Mouse (Mus musculus) mouse embryonic stem cell (cell line): ENCODE measurements at regions not wholly inside any gene's neighbourhood (a gene's known extent, or its start where the extent isn't known, plus 50 kb on each side); places are given as distances from the start of the nearest gene placed in this dataset.

ENCODE experiments used
- in situ Hi-C, 2 experiments: fragments of 300-500 bp; cut with MboI; formaldehyde crosslinking; loops; 1 replicate in 1 of 2; 3 replicates in 1 of 2; pipeline ENCODE4 v1.14.3; 2019 to 2020; ENCODE audit warnings: low sequenced_read_pairs in 2 of 2, low pct_unique_long_range_greater_than_20kb in 1 of 2, mixed read lengths in 1 of 2; ENCODE audit not compliant: unreplicated experiment in 1 of 2

GRCm38 (mm10) chr15:48860627-48861026, 5024.1 kb upstream of the Gm7489 start:
- in situ Hi-C loops = no loop called here

DNA sequence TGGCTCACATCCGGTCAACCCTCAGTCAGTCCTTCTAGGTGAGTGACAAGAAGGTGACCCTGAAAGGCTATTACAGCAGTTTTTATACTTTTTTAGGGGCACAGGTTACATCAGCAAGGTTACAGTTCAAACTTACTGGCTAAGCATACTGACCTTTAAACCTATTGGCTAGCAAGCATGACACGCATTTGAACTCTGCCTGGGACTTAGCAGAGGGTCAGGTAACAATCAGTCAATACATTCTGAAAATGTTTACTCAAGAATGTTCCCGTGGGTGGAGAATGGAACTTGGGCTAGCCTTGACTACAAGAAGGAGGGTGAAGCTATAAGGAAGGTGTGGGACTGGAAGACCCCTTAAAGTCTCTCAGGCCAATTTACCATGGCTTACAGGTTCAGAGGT, 4986.2 kb upstream of the Gm7489 start:
- in situ Hi-C loops = no loop called here

DNA sequence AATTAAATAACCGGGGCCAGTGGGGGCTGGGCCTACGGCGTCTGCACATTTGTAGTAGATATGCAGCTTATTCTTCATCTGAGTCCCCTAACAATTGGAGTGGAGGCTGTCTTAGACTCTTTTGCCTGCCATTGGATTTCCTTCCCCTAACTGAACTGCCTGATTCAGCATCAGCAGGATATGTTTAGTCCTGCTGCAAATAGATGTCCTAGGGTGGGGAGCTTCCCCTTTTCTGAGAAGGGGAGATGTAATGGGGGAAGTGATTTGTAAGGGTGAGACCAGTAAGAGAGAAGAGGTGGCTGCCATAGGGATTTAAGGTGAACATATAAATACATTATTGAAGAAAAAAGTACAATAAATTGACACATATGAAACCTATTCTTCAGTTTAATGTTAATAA, 4980.0 kb upstream of the Gm7489 start:
- in situ Hi-C loops = no loop called here

DNA sequence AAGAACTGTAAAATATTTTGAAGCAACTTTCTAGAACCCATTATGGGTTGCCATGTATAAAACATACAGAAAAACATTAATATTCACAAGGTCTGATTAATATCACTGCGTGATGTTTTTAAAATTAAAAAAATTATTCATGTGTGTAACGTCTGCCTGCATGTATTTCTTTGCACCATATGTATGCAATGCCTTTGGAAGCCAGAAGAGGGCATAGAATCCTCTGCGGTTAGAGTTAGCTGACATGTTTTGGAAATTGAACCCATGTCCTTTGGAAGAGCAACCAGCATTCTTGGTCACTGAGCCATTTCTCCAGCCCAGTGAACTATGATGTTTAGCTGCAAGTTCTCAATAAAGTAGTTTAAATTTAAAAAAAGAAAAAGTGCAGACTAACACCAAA, 4958.8 kb upstream of the Gm7489 start:
- in situ Hi-C loops = loop anchor here (5.0 to 25.0 kb wide), 2 partner anchors 336 to 341 kb away; no protein-coding TSS in a partner anchor

DNA sequence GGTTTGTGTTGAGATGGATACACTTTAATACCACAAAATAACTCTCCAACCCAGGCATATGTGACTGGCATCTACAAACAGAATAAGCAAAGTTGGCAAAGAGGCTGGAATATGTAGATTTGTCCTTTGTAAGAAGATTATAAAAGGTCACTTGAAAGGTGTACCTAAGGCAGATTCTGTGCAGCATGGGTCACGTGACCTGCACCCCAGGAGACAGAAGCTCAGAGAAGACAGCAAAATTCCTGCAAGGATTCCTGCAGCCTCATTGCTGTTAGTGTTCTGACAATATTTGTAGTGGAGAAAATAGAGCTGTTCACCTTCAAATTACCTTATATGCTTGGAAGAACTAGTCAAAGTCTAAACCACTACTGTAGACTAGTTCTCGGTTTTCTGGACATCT, 4938.6 kb upstream of the Gm7489 start:
- in situ Hi-C loops = loop anchor here in 1 of 2 experiments (25.0 kb wide), 1 partner anchor 316 kb away; no protein-coding TSS in a partner anchor

- in situ Hi-C loops = no loop called here
These were observed 4908.5 kb upstream of the Gm7489 start for GRCm38 (mm10) chr15:48976176-48976575.

DNA sequence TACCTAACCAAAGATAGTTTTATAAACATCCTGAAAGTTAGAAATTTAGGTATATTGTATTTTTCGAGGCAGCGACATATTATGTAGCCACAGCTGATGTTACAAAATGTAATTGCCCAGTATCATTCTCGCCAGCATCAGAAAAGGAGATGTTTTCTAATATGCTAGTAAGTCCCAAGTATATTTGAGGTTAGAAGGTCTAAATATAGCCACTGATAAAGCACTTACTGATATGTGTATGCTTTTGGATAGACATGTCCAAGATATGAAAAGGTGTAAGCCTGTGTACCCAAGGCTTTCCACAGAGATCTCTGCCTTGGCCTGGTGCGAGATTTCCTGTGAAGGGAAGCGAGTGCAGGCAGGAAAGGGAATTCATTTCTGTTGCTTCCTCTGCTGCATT, 4908.1 kb upstream of the Gm7489 start:
- in situ Hi-C loops = no loop called here
